Mouse (Mus musculus): ENCODE measurements at regions not wholly inside any gene's neighbourhood (a gene's known extent, or its start where the extent isn't known, plus 50 kb on each side); places are given as distances from the start of the nearest gene placed in this dataset.

DNA sequence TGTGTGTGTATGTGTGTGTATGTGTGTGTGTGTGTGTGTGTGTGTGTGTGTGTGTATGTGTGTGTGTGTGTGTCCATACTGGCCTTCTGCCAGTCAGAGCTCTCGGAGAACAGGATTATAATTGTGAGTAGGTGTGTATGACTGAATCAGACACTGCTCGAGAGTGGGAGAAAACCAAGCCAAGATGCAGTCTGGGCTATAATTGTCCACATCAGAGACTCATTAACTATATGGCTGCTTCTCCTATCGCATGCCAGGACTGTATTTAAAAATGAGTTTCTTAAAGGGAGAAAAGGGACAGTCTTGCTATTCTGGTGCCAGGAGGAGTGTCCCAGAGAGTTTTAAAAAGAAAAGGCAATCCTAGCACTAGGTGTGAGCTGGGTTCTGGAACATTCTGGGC lies 58.7 kb upstream of the Adpgk start:
- H3K9ac ChIP-seq (ENCODE audit: low read length): no peak overlapping the region
- 64% methylated on average over 3 of the region's 3 CpGs for WGBS
- DNase-seq (ENCODE audit: low spot score) (no peak), ATAC-seq (replicated peaks; ENCODE audit: low FRiP score, low TSS enrichment, low read depth) (no peak)
- no peak overlapping the region for H3K4me3 ChIP-seq (ENCODE audit: low read depth, low read length)
- no peak overlapping the region for H3K4me2 ChIP-seq (ENCODE audit: low read length)
- H3K27me3 ChIP-seq (replicated peaks; ENCODE audit: control insufficient read depth, insufficient read depth, low read length): no peaks in the 10 kb centered on the region
- no peaks in the 10 kb centered on the region for H3K36me3 ChIP-seq (ENCODE audit: control insufficient read depth, insufficient read depth, low read length)
- H3K27ac ChIP-seq (ENCODE audit: low read depth): no peak overlapping the region
- H3K4me1 ChIP-seq (replicated peaks; ENCODE audit: control insufficient read depth, insufficient read depth, low read length): no peaks in the 10 kb centered on the region
- no peaks in the 10 kb centered on the region for H3K9me3 ChIP-seq (ENCODE audit: control insufficient read depth, low read length)

- no peak for ATAC-seq (replicated peaks; ENCODE audit: low FRiP score, low TSS enrichment, low read depth)
- 65% methylated on average over 7 of the region's 7 CpGs for WGBS
- no peak overlapping the region for H3K27ac ChIP-seq (ENCODE audit: low read depth)
These were observed 59.4 kb upstream of the Adpgk start for GRCm38 (mm10) chr9:59231947-59232346.

GRCm38 (mm10) chr9:59231186-59231585 lies 60.2 kb upstream of the Adpgk start:
- DNase-seq (ENCODE audit: low spot score) (no peak), ATAC-seq (replicated peaks; ENCODE audit: low FRiP score, low TSS enrichment, low read depth) (no peak)
- Histone ChIP-seq H3K27ac (ENCODE audit: low read depth) (no peak overlapping the region), H3K9ac (ENCODE audit: low read length) (no peak overlapping the region), H3K4me2 (ENCODE audit: low read length) (no peak overlapping the region), H3K36me3 (ENCODE audit: control insufficient read depth, insufficient read depth, low read length) (no peaks in the 10 kb centered on the region), H3K9me3 (ENCODE audit: control insufficient read depth, low read length) (no peaks in the 10 kb centered on the region), H3K4me1 (replicated peaks; ENCODE audit: control insufficient read depth, insufficient read depth, low read length) (no peaks in the 10 kb centered on the region), H3K27me3 (replicated peaks; ENCODE audit: control insufficient read depth, insufficient read depth, low read length) (no peaks in the 10 kb centered on the region), H3K4me3 (ENCODE audit: low read depth, low read length) (no peak overlapping the region)
- 75% methylated on average over 5 of the region's 5 CpGs for WGBS

More at GRCm38 (mm10) chr9:59231947-59232346, 59.4 kb upstream of the Adpgk start:
- Histone ChIP-seq H3K4me3 (ENCODE audit: low read depth, low read length) (no peak overlapping the region), H3K4me1 (replicated peaks; ENCODE audit: control insufficient read depth, insufficient read depth, low read length) (no peaks in the 10 kb centered on the region), H3K9me3 (ENCODE audit: control insufficient read depth, low read length) (no peaks in the 10 kb centered on the region), H3K36me3 (ENCODE audit: control insufficient read depth, insufficient read depth, low read length) (no peaks in the 10 kb centered on the region), H3K27me3 (replicated peaks; ENCODE audit: control insufficient read depth, insufficient read depth, low read length) (no peaks in the 10 kb centered on the region), H3K4me2 (ENCODE audit: low read length) (no peak overlapping the region), H3K9ac (ENCODE audit: low read length) (no peak overlapping the region)
- no peak for DNase-seq (ENCODE audit: low spot score)

DNA sequence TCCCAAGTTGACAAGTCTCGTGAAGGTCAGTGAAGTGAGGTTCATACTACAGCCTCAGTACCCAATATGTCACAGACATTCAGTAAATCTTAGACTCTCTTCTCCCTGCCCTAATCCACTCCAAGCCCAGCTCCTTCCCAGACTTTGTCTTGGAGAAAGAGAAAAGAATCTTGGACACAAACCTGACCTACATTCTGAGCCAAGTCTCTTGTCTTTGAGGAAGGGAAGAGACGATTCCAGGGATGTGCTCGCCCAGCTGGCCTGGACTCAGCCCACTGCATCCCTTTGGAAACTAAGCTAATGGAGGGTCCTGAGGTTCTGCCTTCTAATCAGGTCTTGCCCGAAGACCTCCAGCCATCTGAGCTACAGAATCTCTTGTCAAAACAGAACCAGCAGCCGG lies 61.2 kb upstream of the Adpgk start:
- Histone ChIP-seq H3K27me3 (replicated peaks; ENCODE audit: control insufficient read depth, insufficient read depth, low read length) (no peaks in the 10 kb centered on the region), H3K36me3 (ENCODE audit: control insufficient read depth, insufficient read depth, low read length) (no peaks in the 10 kb centered on the region), H3K4me2 (ENCODE audit: low read length) (no peak overlapping the region), H3K4me3 (ENCODE audit: low read depth, low read length) (no peak overlapping the region), H3K9me3 (ENCODE audit: control insufficient read depth, low read length) (no peaks in the 10 kb centered on the region), H3K27ac (ENCODE audit: low read depth) (no peak overlapping the region), H3K9ac (ENCODE audit: low read length) (no peak overlapping the region), H3K4me1 (replicated peaks; ENCODE audit: control insufficient read depth, insufficient read depth, low read length) (no peaks in the 10 kb centered on the region)
- whole genome bisulfite sequencing: 88% methylated on average over 5 of the region's 5 CpGs
- ATAC-seq (replicated peaks; ENCODE audit: low FRiP score, low TSS enrichment, low read depth) (no peak), DNase-seq (ENCODE audit: low spot score) (no peak)

GRCm38 (mm10) chr9:59227948-59228347 lies 63.4 kb upstream of the Adpgk start:
- Histone ChIP-seq H3K27ac (ENCODE audit: low read depth) (no peak overlapping the region), H3K4me2 (ENCODE audit: low read length) (no peak overlapping the region), H3K4me3 (ENCODE audit: low read depth, low read length) (no peak overlapping the region), H3K4me1 (replicated peaks; ENCODE audit: control insufficient read depth, insufficient read depth, low read length) (no peaks in the 10 kb centered on the region), H3K36me3 (ENCODE audit: control insufficient read depth, insufficient read depth, low read length) (no peaks in the 10 kb centered on the region), H3K27me3 (replicated peaks; ENCODE audit: control insufficient read depth, insufficient read depth, low read length) (no peaks in the 10 kb centered on the region), H3K9me3 (ENCODE audit: control insufficient read depth, low read length) (no peaks in the 10 kb centered on the region), H3K9ac (ENCODE audit: low read length) (no peak overlapping the region)
- ATAC-seq (replicated peaks; ENCODE audit: low FRiP score, low TSS enrichment, low read depth): no peak
- DNase-seq (ENCODE audit: low spot score): no peak
- WGBS: 78% methylated on average over 4 of the region's 4 CpGs

DNA sequence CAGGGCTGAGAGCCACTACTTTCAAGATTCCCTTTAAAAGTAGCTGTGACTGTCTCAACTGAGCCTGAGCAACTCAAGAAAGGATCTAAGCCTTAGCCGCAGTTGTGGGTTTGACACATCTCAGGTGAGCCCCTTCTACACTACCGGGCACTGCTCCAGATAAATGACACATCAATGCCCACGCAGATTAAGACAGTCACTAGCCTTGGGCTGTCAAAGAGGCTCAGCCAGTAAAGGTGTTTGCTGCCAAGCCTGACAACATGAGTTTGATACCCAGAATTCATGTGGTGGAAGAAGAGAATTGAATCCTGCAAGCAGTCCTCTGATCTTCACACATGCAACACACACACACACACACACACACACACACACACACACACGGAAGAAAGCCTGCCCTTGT lies 65.0 kb upstream of the Adpgk start:
- no peaks in the 10 kb centered on the region for H3K36me3 ChIP-seq (ENCODE audit: control insufficient read depth, insufficient read depth, low read length)
- H3K4me1 ChIP-seq (replicated peaks; ENCODE audit: control insufficient read depth, insufficient read depth, low read length): no peaks in the 10 kb centered on the region
- no peak overlapping the region for H3K4me3 ChIP-seq (ENCODE audit: low read depth, low read length)
- DNase-seq (ENCODE audit: low spot score) (no peak), ATAC-seq (replicated peaks; ENCODE audit: low FRiP score, low TSS enrichment, low read depth) (no peak)
- 92% methylated on average over 4 of the region's 4 CpGs for WGBS
- H3K9ac ChIP-seq (ENCODE audit: low read length): no peak overlapping the region
- H3K27ac ChIP-seq (ENCODE audit: low read depth): no peak overlapping the region
- H3K27me3 ChIP-seq (replicated peaks; ENCODE audit: control insufficient read depth, insufficient read depth, low read length): no peaks in the 10 kb centered on the region
- H3K4me2 ChIP-seq (ENCODE audit: low read length): no peak overlapping the region
- no peaks in the 10 kb centered on the region for H3K9me3 ChIP-seq (ENCODE audit: control insufficient read depth, low read length)

DNA sequence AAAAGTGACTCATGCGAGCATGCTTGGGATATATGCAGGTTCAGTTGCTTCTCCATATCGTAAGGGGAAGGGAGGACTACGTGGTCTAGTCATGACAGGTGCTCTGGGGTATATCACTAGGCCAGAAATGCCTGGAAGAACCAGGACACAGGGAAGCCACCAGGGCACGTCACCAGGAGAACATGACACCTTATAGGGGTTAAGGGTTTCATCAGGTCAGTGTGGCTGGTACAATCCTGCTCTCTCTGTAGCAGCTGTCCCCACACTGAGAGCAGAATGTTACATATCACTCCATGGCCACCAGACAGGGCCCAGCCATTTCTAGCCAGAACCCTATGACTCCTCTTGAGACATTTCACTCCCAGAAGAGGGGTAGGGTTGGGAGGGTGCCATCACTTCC lies 72.1 kb upstream of the Adpgk start:
- no peaks in the 10 kb centered on the region for H3K36me3 ChIP-seq (ENCODE audit: control insufficient read depth, insufficient read depth, low read length)
- no peaks in the 10 kb centered on the region for H3K9me3 ChIP-seq (ENCODE audit: control insufficient read depth, low read length)
- 52% methylated on average over 4 of the region's 4 CpGs for WGBS
- H3K9ac ChIP-seq (ENCODE audit: low read length): no peak overlapping the region
- no peak for ATAC-seq (replicated peaks; ENCODE audit: low FRiP score, low TSS enrichment, low read depth)
- no peaks in the 10 kb centered on the region for H3K4me1 ChIP-seq (replicated peaks; ENCODE audit: control insufficient read depth, insufficient read depth, low read length)
- no peak for DNase-seq (ENCODE audit: low spot score)
- H3K4me3 ChIP-seq (ENCODE audit: low read depth, low read length): no peak overlapping the region
- no peak overlapping the region for H3K27ac ChIP-seq (ENCODE audit: low read depth)
- H3K4me2 ChIP-seq (ENCODE audit: low read length): no peak overlapping the region
- H3K27me3 ChIP-seq (replicated peaks; ENCODE audit: control insufficient read depth, insufficient read depth, low read length): no peaks in the 10 kb centered on the region

- Histone ChIP-seq H3K9ac (ENCODE audit: low read length) (no peak overlapping the region), H3K4me2 (ENCODE audit: low read length) (no peak overlapping the region), H3K27ac (ENCODE audit: low read depth) (no peak overlapping the region), H3K27me3 (replicated peaks; ENCODE audit: control insufficient read depth, insufficient read depth, low read length) (no peaks in the 10 kb centered on the region), H3K4me3 (ENCODE audit: low read depth, low read length) (no peak overlapping the region), H3K4me1 (replicated peaks; ENCODE audit: control insufficient read depth, insufficient read depth, low read length) (peaks cover 11% of the 10 kb centered on the region), H3K36me3 (ENCODE audit: control insufficient read depth, insufficient read depth, low read length) (no peaks in the 10 kb centered on the region), H3K9me3 (ENCODE audit: control insufficient read depth, low read length) (no peaks in the 10 kb centered on the region)
- ATAC-seq (replicated peaks; ENCODE audit: low FRiP score, low TSS enrichment, low read depth): no peak
- DNase-seq (ENCODE audit: low spot score): no peak
- WGBS: 83% methylated on average over 15 of the region's 15 CpGs
These were observed 88.5 kb upstream of the Adpgk start for GRCm38 (mm10) chr9:59202654-59203514.
